Mouse (Mus musculus): Measurements from ENCODE around the gene Mapk12. TPM values are rescaled to one million over a fixed set of nuclear protein-coding genes. Genes with fewer than 3 reads are reported as not detected.

Mapk12 gene
- total RNA-seq (2021) = 1 to 10 TPM; 8.3 to 9.3 TPM
- long read RNA-seq, experiment 1, partial matches to known transcripts = 0 of 2 reads
- long read RNA-seq, experiment 1, other reads (novel, unspliced or antisense) = 1 of 2 reads
- long read RNA-seq, experiment 2, partial matches to known transcripts = 1 of 6 reads
- long read RNA-seq, experiment 2, other reads (novel, unspliced or antisense) = 4 of 6 reads

GRCm38 (mm10) chr15:89140659-89141252 is at the start of gene Mapk12:
Gene Mapk12 (minus strand): TSS chr15:89140703.
- Histone ChIP-seq H3K4me3 (peak within 1 kb of the TSS; percentile 63), H3K27ac (peak within 1 kb of the TSS; percentile 87)
- TF ChIP-seq CTCF (IDR thresholded peaks at IDR 0.05) = no peak
- intact Hi-C loops (cut with DNase I) = no loop called here
- DNase-seq (ENCODE audit: extremely low spot score in 1 of 2, low spot score in 2 of 2) = no peak

DNA sequence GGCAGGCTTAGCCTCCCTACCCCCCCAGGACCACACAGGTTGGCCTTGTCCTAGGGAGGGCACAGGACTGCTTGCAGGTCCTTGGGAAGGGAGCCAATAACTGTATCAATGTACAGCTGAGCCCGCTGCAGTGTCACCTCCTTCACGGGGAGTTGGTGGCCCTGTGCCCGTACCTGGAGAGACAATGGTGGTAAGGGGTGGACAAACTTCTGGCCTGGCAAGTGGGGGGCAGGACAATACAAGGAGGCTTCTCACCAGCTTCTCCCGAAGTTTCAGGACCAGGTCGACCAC is 44.4 kb upstream of the Mapk12 start:
- no peak for TF ChIP-seq CTCF (IDR thresholded peaks at IDR 0.05)
- H3K27ac ChIP-seq = no peak overlapping the region
- no peak for DNase-seq (ENCODE audit: extremely low spot score in 1 of 2, low spot score in 2 of 2)
- intact Hi-C loops (cut with DNase I) = no loop called here
- H3K4me3 ChIP-seq = no peak overlapping the region

DNA sequence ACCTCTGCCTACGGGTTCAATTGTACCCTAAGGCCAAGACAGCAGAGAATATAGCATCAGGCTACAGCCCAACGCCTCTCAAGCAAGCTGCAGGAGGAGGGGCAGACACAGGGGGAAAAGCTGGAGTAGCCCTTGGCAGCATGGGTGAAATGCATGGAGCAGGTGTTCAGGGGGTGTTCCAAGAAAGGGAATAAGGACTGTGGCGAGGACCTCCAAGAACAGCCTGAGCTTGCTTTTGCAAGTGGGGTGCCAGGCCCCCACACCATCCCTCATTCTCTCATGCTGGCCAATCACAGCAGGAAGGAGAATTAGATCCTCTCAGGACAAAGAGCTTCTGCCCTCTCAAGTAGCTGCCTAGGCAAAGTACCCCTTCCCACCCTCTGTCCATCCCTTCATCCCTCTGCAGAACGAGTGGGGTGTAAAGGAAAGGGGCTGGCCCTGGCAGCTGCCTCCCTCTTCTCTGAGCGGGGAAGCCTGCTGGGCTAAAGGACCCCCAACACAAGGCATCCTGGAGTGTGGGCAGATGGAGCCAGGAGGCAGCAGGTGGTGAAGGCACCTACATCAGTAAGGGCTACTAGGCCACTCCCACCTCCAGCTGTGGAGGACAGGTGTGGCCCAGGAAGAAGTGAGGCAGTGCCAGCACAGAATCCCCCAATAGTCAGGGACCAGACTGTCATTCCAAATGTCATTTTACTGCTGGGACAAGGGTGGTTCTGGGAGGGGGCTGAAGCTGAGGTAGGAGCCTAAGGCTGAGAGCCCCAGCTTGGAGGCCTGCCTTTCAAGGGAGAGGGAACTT is 43.8 kb upstream of the Mapk12 start:
- intact Hi-C loops (cut with DNase I) = no loop called here
- H3K27ac ChIP-seq = no peak overlapping the region
- no peak for DNase-seq (ENCODE audit: extremely low spot score in 1 of 2, low spot score in 2 of 2)
- TF ChIP-seq CTCF (IDR thresholded peaks at IDR 0.05) = no peak
- H3K4me3 ChIP-seq = no peak overlapping the region

DNA sequence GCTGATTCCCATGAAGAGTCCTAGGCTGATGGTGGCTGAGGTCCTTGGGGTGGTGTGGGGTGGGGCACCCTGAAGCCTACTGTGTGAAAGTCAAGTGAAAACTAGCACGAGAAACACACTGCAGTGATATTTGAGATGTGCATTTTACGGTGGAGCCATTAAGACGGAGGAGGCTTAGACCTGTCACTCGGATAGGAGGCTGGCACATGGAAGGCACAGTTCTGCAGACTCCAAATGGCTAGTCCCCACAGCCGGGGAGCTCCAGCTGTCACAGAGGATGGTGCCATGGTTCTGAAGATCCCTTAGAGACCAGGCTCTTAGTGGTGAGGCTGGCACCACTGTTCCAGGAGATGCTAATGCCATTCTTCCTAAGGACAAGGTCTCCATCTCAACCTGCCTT is 42.3 kb upstream of the Mapk12 start:
- no peak for DNase-seq (ENCODE audit: extremely low spot score in 1 of 2, low spot score in 2 of 2)
- no peak overlapping the region for H3K4me3 ChIP-seq
- TF ChIP-seq CTCF (IDR thresholded peaks at IDR 0.05) = no peak
- intact Hi-C loops (cut with DNase I) = no loop called here
- H3K27ac ChIP-seq = peak overlapping the region; percentile 25

- no peak for DNase-seq (ENCODE audit: extremely low spot score in 1 of 2, low spot score in 2 of 2)
- H3K4me3 ChIP-seq = no peak overlapping the region
- intact Hi-C loops (cut with DNase I) = no loop called here
- peak; percentile 2; the same call in 1 of the 2 replicates for TF ChIP-seq CTCF (IDR thresholded peaks at IDR 0.05)
- H3K27ac ChIP-seq = peak overlapping the region; percentile 25
These were observed 41.8 kb upstream of the Mapk12 start for GRCm38 (mm10) chr15:89182328-89182741.

DNA sequence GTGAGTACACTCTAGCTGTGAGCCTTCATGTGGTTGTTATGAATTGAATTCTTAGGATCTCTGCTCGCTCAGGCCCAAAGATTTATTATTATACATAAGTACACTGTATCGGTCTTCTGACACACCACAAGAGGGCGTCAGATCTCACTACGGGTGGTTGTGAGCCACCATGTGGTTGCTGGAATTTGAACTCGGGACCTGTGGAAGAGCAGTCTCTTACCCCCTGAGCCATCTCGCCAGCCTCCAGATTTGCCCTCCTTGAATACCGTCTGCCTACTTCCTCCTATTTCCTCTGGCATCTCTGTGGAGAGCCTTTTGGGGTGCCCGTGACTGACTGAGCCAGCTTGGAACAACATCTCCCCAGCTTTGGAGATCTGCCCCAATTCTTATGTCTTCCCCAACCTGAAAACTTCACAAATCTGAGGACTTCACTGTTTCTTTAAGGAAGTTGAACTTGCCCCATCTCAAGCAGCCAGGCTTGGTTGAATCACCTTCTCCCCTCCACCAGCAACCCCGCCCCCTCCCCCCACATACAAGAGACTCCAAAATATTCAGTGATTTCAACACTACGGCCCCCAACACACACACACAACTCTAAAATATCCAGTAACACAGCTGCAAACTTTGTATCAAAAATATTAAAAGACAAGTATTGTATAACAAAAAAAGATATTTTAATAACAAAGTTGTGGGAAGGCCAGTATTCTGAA is 41.2 kb upstream of the Mapk12 start:
- TF ChIP-seq CTCF (IDR thresholded peaks at IDR 0.05) = peak; percentile 43
- no peak overlapping the region for H3K4me3 ChIP-seq
- intact Hi-C loops (cut with DNase I) = loop anchor here (1.0 kb wide), 1 partner anchor 15 kb away; the partner anchor contains the start of gene Dennd6b
- peak overlapping the region; percentile 25; the same call in 1 of the 2 replicates for H3K27ac ChIP-seq
- DNase-seq (ENCODE audit: extremely low spot score in 1 of 2, low spot score in 2 of 2) = no peak

DNA sequence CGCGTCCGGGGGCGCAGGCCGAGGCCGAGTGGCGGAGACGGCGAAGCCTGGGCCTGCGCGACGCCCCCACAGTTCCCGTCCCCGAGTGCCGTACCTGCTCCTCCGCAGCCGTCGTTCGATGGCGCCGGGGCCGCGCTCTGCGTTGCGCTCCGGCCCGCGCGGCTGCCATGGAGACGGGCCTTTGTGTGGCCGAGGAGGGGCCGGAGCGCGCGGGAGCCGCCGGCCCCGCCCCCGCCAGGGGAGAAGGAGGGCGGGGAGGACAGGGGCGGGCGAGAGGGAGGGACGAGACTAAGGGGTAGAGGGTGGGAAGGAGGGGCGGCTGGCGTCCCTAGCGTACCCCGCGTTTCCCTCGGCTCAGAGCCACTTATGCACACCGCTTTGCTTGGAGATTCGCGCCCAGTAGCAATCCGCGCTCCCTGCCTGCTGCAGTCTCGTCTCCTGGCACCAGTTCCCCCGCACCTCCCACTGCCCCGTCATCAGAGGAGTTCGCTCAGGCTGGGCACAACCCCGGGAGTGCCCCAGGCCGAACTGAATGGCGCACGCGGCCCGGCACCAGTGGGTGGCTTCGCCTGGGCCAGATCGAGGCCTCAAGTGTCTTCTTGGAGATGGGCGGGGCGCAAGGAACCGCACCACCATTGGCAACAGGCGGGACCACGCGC is 40.2 kb upstream of the Mapk12 start, which contains the start of gene Plxnb2:
Gene Plxnb2, minus strand, starts transcription at position 218 of the 659 bp plus-strand sequence.
- DNase-seq (ENCODE audit: extremely low spot score in 1 of 2, low spot score in 2 of 2) = peak; percentile 74 to 77
- Histone ChIP-seq H3K27ac (peak within 1 kb of the TSS; percentile 88), H3K4me3 (peak within 1 kb of the TSS; percentile 69)
- no peak for TF ChIP-seq CTCF (IDR thresholded peaks at IDR 0.05)
- intact Hi-C loops (cut with DNase I) = loop anchor here (1.0 kb wide), 1 partner anchor 16 kb away; the partner anchor contains the start of gene Dennd6b

- intact Hi-C loops (cut with DNase I) = no loop called here
- peak in 1 of 2 experiments; percentile 36 for DNase-seq (ENCODE audit: extremely low spot score in 1 of 2, low spot score in 2 of 2)
- Histone ChIP-seq H3K27ac (peak overlapping the region; percentile 88), H3K4me3 (peak overlapping the region; percentile 69)
- no peak for TF ChIP-seq CTCF (IDR thresholded peaks at IDR 0.05)
These were observed 39.6 kb upstream of the Mapk12 start for GRCm38 (mm10) chr15:89180081-89180541.

GRCm38 (mm10) chr15:89179630-89179964 is 39.1 kb upstream of the Mapk12 start:
- intact Hi-C loops (cut with DNase I) = no loop called here
- H3K27ac ChIP-seq = peak overlapping the region; percentile 88
- DNase-seq (ENCODE audit: extremely low spot score in 1 of 2, low spot score in 2 of 2) = no peak
- H3K4me3 ChIP-seq = peak overlapping the region; percentile 69
- TF ChIP-seq CTCF (IDR thresholded peaks at IDR 0.05) = no peak

DNA sequence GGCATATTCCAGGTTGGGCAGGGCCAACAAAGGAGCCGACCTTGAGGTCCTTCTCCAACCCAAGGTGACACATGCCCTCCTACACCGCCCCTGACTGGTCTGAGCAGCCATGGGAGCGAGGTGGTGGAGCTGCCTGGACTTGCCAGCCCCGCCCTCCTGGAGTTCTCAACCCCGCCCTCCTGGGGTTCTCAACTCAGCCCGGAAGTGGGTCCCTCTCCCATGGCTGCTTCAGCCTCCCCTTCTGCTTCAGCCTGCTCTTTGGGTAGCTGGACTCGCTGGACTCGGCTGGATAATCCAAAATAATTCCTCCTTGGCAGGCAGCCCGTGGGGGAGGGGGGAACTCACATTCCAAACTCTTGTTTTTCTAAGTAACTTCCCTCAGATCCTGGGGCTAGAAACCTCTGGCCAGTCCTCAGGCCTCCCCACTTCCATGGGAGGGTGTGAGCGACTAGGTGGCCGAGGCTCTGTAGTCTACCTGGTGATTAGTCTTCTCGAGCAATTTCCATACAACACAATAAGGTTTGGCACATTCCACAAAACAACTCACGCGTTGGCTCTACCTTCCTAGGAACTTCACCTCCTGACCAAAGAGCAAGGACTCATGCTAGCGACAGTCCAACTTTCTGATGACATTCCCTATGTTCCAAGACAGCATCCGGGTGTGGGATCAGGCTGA is 38.6 kb upstream of the Mapk12 start:
- Histone ChIP-seq H3K27ac (peak overlapping the region; percentile 88), H3K4me3 (peak overlapping the region; percentile 69)
- no peak for TF ChIP-seq CTCF (IDR thresholded peaks at IDR 0.05)
- intact Hi-C loops (cut with DNase I) = no loop called here
- DNase-seq (ENCODE audit: extremely low spot score in 1 of 2, low spot score in 2 of 2) = no peak

Data from left cerebral cortex, adult 2 months (tissue).